Mouse (Mus musculus): ENCODE measurements at regions not wholly inside any gene's neighbourhood (a gene's known extent, or its start where the extent isn't known, plus 50 kb on each side); places are given as distances from the start of the nearest gene placed in this dataset.

- TF ChIP-seq CTCF (IDR thresholded peaks at IDR 0.05; ENCODE audit: extremely low read depth, insufficient read length, insufficient replicate concordance, low read depth, low read length) (no peak), POLR2A (IDR thresholded peaks at IDR 0.05; ENCODE audit: low read depth, low read length) (no peak)
- no peak overlapping the region for H3K27ac ChIP-seq (ENCODE audit: insufficient read depth, low read depth, low read length)
- no peaks in the 10 kb centered on the region for H3K27me3 ChIP-seq (ENCODE audit: control insufficient read depth, insufficient read depth, low read length)
- H3K4me1 ChIP-seq (ENCODE audit: control insufficient read depth, insufficient read depth, insufficient read length, low read length): 0 out of 2 replicates have a peak, but pooled peaks cover 2% of the 10 kb centered on the region
- 47% methylated on average over 2 of the region's 2 CpGs for WGBS
- H3K36me3 ChIP-seq (ENCODE audit: control insufficient read depth, insufficient read depth, low read length): no peaks in the 10 kb centered on the region
- no peak overlapping the region for H3K4me3 ChIP-seq (ENCODE audit: low read depth, low read length)
These were observed 313.3 kb downstream of the Zfp619 start for GRCm38 (mm10) chr7:39830831-39831230.

- Histone ChIP-seq H3K4me1 (ENCODE audit: control insufficient read depth, insufficient read depth, insufficient read length, low read length) (no peaks in the 10 kb centered on the region), H3K27me3 (ENCODE audit: control insufficient read depth, insufficient read depth, low read length) (no peaks in the 10 kb centered on the region), H3K36me3 (ENCODE audit: control insufficient read depth, insufficient read depth, low read length) (no peaks in the 10 kb centered on the region), H3K4me3 (ENCODE audit: low read depth, low read length) (no peak overlapping the region), H3K27ac (ENCODE audit: insufficient read depth, low read depth, low read length) (no peak overlapping the region)
- WGBS: 62% methylated on average over 3 of the region's 3 CpGs
- TF ChIP-seq POLR2A (IDR thresholded peaks at IDR 0.05; ENCODE audit: low read depth, low read length) (no peak), CTCF (IDR thresholded peaks at IDR 0.05; ENCODE audit: extremely low read depth, insufficient read length, insufficient replicate concordance, low read depth, low read length) (no peak)
These were observed 324.4 kb downstream of the Zfp619 start for GRCm38 (mm10) chr7:39841988-39842387.

- no peak overlapping the region for H3K27ac ChIP-seq (ENCODE audit: insufficient read depth, low read depth, low read length)
- no peaks in the 10 kb centered on the region for H3K4me1 ChIP-seq (ENCODE audit: control insufficient read depth, insufficient read depth, insufficient read length, low read length)
- no peaks in the 10 kb centered on the region for H3K27me3 ChIP-seq (ENCODE audit: control insufficient read depth, insufficient read depth, low read length)
- H3K36me3 ChIP-seq (ENCODE audit: control insufficient read depth, insufficient read depth, low read length): no peaks in the 10 kb centered on the region
- TF ChIP-seq CTCF (IDR thresholded peaks at IDR 0.05; ENCODE audit: extremely low read depth, insufficient read length, insufficient replicate concordance, low read depth, low read length): no peak
- TF ChIP-seq POLR2A (IDR thresholded peaks at IDR 0.05; ENCODE audit: low read depth, low read length): no peak
- 49% methylated on average over 7 of the region's 7 CpGs for WGBS
- H3K4me3 ChIP-seq (ENCODE audit: low read depth, low read length): no peak overlapping the region
These were observed 330.6 kb downstream of the Zfp619 start for GRCm38 (mm10) chr7:39847914-39848782.

GRCm38 (mm10) chr7:39857301-39857700 is 339.7 kb downstream of the Zfp619 start:
- 90% methylated on average over 2 of the region's 2 CpGs for WGBS
- no peak overlapping the region for H3K27ac ChIP-seq (ENCODE audit: insufficient read depth, low read depth, low read length)
- H3K27me3 ChIP-seq (ENCODE audit: control insufficient read depth, insufficient read depth, low read length): no peaks in the 10 kb centered on the region
- no peaks in the 10 kb centered on the region for H3K36me3 ChIP-seq (ENCODE audit: control insufficient read depth, insufficient read depth, low read length)
- H3K4me1 ChIP-seq (ENCODE audit: control insufficient read depth, insufficient read depth, insufficient read length, low read length): no peaks in the 10 kb centered on the region
- TF ChIP-seq CTCF (IDR thresholded peaks at IDR 0.05; ENCODE audit: extremely low read depth, insufficient read length, insufficient replicate concordance, low read depth, low read length): no peak
- TF ChIP-seq POLR2A (IDR thresholded peaks at IDR 0.05; ENCODE audit: low read depth, low read length): no peak
- H3K4me3 ChIP-seq (ENCODE audit: low read depth, low read length): no peak overlapping the region

GRCm38 (mm10) chr7:39862835-39863234 is 345.3 kb downstream of the Zfp619 start:
- whole genome bisulfite sequencing: 80% methylated on average over 4 of the region's 4 CpGs
- TF ChIP-seq CTCF (IDR thresholded peaks at IDR 0.05; ENCODE audit: extremely low read depth, insufficient read length, insufficient replicate concordance, low read depth, low read length) (no peak), POLR2A (IDR thresholded peaks at IDR 0.05; ENCODE audit: low read depth, low read length) (no peak)
- Histone ChIP-seq H3K27ac (ENCODE audit: insufficient read depth, low read depth, low read length) (no peak overlapping the region), H3K4me1 (ENCODE audit: control insufficient read depth, insufficient read depth, insufficient read length, low read length) (no peaks in the 10 kb centered on the region), H3K27me3 (ENCODE audit: control insufficient read depth, insufficient read depth, low read length) (no peaks in the 10 kb centered on the region), H3K36me3 (ENCODE audit: control insufficient read depth, insufficient read depth, low read length) (no peaks in the 10 kb centered on the region), H3K4me3 (ENCODE audit: low read depth, low read length) (no peak overlapping the region)

- H3K4me1 ChIP-seq (ENCODE audit: control insufficient read depth, insufficient read depth, insufficient read length, low read length): no peaks in the 10 kb centered on the region
- H3K27me3 ChIP-seq (ENCODE audit: control insufficient read depth, insufficient read depth, low read length): no peaks in the 10 kb centered on the region
- no peaks in the 10 kb centered on the region for H3K36me3 ChIP-seq (ENCODE audit: control insufficient read depth, insufficient read depth, low read length)
- WGBS: 35% methylated on average over 3 of the region's 3 CpGs
- TF ChIP-seq POLR2A (IDR thresholded peaks at IDR 0.05; ENCODE audit: low read depth, low read length) (no peak), CTCF (IDR thresholded peaks at IDR 0.05; ENCODE audit: extremely low read depth, insufficient read length, insufficient replicate concordance, low read depth, low read length) (no peak)
- no peak overlapping the region for H3K4me3 ChIP-seq (ENCODE audit: low read depth, low read length)
- no peak overlapping the region for H3K27ac ChIP-seq (ENCODE audit: insufficient read depth, low read depth, low read length)
These were observed 346.6 kb downstream of the Zfp619 start for GRCm38 (mm10) chr7:39864130-39864529.

- WGBS: 70% methylated on average over 3 of the region's 3 CpGs
- Histone ChIP-seq H3K4me1 (ENCODE audit: control insufficient read depth, insufficient read depth, insufficient read length, low read length) (no peaks in the 10 kb centered on the region), H3K36me3 (ENCODE audit: control insufficient read depth, insufficient read depth, low read length) (no peaks in the 10 kb centered on the region), H3K27me3 (ENCODE audit: control insufficient read depth, insufficient read depth, low read length) (no peaks in the 10 kb centered on the region), H3K4me3 (ENCODE audit: low read depth, low read length) (no peak overlapping the region), H3K27ac (ENCODE audit: insufficient read depth, low read depth, low read length) (no peak overlapping the region)
- no peak for TF ChIP-seq CTCF (IDR thresholded peaks at IDR 0.05; ENCODE audit: extremely low read depth, insufficient read length, insufficient replicate concordance, low read depth, low read length)
- TF ChIP-seq POLR2A (IDR thresholded peaks at IDR 0.05; ENCODE audit: low read depth, low read length): no peak
These were observed 347.2 kb downstream of the Zfp619 start for GRCm38 (mm10) chr7:39864781-39865180.
